Mouse (Mus musculus) ES-E14 (cell line): Measurements from ENCODE around the gene Calhm1.

Experiments
- CHD2 ChIP-seq: IDR thresholded peaks from 2 replicates; pipeline ENCODE4 v1.6.1; 2014; ENCODE audit warnings: mild to moderate bottlenecking, low read depth, low read length, inconsistent platforms
- MAFK ChIP-seq: IDR thresholded peaks from 2 replicates; pipeline ENCODE4 v1.6.1; 2014; ENCODE audit warnings: mild to moderate bottlenecking, low read depth, low read length, inconsistent platforms; ENCODE audit not compliant: insufficient read depth
- ZNF384 ChIP-seq: IDR thresholded peaks from 2 replicates; pipeline ENCODE4 v1.6.1; 2012; ENCODE audit warnings: low read depth, low read length, inconsistent platforms

- TF ChIP-seq CHD2 (no peak), ZNF384 (no peak), MAFK (no peak)
Observed at GRCm38 (mm10) chr19:47137771-47138421, 6.2 kb downstream of the Calhm1 start, which contains the start of gene Calhm2.
